Mouse (Mus musculus) erythroblast, embryonic 14.5 days (primary cell): ENCODE results near the gene Oosp1. TPM values are rescaled to one million over a fixed set of nuclear protein-coding genes. Genes with fewer than 3 reads are reported as not detected.

Source experiments
- H3K27me3 ChIP-seq: 2 replicates; pipeline ENCODE4 v1.6.1; 2012; ENCODE audit warnings: inconsistent platforms; ENCODE audit not compliant: control insufficient read depth
- H3K36me3 ChIP-seq: 2 replicates; pipeline ENCODE4 v1.6.1; 2012; ENCODE audit warnings: mild to moderate bottlenecking, inconsistent platforms; ENCODE audit not compliant: control insufficient read depth
- H3K4me1 ChIP-seq: 2 replicates; pipeline ENCODE4 v1.6.1; 2012; ENCODE audit warnings: inconsistent platforms; ENCODE audit not compliant: control insufficient read depth
- H3K4me3 ChIP-seq: replicated peaks from 2 replicates; pipeline ENCODE3; 2012; ENCODE audit warnings: moderate library complexity, mild to moderate bottlenecking, inconsistent platforms
- H3K9me3 ChIP-seq: 2 replicates; pipeline ENCODE4 v1.6.1; 2012; ENCODE audit warnings: low read length, inconsistent platforms, mixed read lengths; ENCODE audit not compliant: control insufficient read depth
- GATA1 ChIP-seq: IDR thresholded peaks from 2 replicates; pipeline ENCODE4 v1.6.1; 2012; ENCODE audit warnings: low read length, inconsistent platforms, mixed read lengths
- TAL1 ChIP-seq: IDR thresholded peaks from 3 replicates; pipeline ENCODE4 v1.6.1; 2012; ENCODE audit warnings: low read length, inconsistent platforms, mixed read lengths
- polyA plus RNA-seq: library from polyadenylated mRNA; stranded (reverse); fragments of >175 nt; gene quantifications from 2 replicates; pipeline ENCODE4 v1.2.3, GENCODE M21; 2012

Oosp1 gene
- polyA plus RNA-seq, 1 experiment, result not detected

DNA sequence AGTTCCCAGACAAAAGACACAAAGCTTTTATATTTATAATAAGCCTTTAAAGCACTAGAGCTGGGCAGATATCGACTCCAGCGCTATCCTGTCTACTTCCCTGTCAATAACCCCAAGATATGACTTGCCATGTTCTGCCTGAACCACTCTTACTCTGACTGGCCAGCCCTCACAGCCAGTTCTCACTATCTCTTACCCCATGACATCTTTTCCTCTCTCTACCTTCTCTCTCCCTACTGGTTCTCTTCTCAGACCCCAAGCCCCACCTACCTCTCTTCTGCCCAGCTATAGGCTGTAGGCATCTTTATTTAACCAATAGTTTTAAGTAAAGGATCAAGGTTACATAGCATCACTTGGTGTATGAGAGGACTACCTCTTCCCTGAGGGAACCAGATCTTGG is 56.6 kb downstream of the Oosp1 start:
- Histone ChIP-seq H3K36me3 (no peaks in the 10 kb centered on the region), H3K4me1 (no peaks in the 10 kb centered on the region), H3K9me3 (no peaks in the 10 kb centered on the region), H3K27me3 (no peaks in the 10 kb centered on the region), H3K4me3 (no peak overlapping the region)
- TF ChIP-seq TAL1 (no peak), GATA1 (no peak)

DNA sequence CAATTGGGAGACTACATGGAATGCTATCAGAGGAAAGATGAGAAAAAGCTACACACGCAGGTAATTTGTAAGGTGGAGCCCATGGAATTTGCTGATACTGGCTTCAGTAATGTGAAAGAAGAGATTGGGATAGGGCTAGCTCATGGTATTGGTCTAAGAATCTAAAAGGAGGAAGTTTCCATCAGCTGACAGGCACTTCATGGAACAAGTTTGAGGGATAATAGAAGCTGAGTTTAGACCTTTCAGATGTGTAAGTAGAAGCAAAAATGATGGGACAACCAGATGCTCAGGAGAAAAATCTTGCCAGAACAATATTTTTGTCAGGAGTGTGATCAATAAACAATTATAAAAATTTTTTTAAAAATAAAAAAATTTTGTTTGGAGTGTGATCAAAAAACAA is 57.2 kb downstream of the Oosp1 start:
- Histone ChIP-seq H3K4me3 (no peak overlapping the region), H3K9me3 (no peaks in the 10 kb centered on the region), H3K36me3 (no peaks in the 10 kb centered on the region), H3K4me1 (no peaks in the 10 kb centered on the region), H3K27me3 (no peaks in the 10 kb centered on the region)
- TF ChIP-seq TAL1, result no peak
- no peak for TF ChIP-seq GATA1

DNA sequence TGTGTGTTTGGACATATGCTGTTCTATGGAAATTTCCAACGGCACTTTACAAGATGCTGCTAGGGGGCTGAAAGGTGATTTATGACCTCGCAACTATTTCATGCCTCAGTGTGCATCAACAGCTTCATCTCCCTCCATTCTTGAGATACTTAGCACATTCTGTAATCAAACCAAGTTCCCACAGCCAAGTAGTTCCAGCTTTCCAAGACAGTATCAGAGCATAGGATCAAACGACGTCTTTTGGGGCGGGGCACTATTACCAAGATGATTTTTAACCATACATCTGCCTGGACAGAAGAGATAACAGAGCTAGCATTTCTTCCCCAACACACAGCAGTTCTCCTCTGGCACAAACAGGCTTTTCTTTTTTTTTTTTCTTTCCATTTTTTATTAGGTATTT is 65.7 kb downstream of the Oosp1 start:
- H3K4me1 ChIP-seq, result peaks cover 13% of the 10 kb centered on the region
- H3K9me3 ChIP-seq, result no peaks in the 10 kb centered on the region
- no peak overlapping the region for H3K4me3 ChIP-seq
- H3K27me3 ChIP-seq, result no peaks in the 10 kb centered on the region
- H3K36me3 ChIP-seq, result no peaks in the 10 kb centered on the region
- TF ChIP-seq TAL1 (no peak), GATA1 (no peak)

DNA sequence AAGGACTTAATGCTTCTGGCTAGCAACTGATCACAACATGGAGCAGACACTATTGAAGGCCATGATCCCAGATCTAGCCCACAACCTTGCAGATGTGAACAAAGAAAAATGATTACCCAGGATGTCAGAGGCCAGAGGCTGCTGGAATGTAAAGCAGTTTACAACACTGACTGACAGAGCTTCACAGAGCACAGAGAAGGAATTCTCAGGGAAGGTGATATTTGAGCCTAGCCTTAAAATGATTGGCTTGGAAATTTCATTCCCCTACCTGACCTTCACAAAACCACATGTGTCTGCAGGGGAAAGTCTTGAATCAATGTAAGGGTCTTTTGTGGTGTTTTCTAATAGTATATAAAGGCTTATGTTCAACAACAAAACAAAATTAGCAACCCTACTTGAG is 66.2 kb downstream of the Oosp1 start:
- no peaks in the 10 kb centered on the region for H3K9me3 ChIP-seq
- H3K27me3 ChIP-seq, result no peaks in the 10 kb centered on the region
- TF ChIP-seq TAL1 (no peak), GATA1 (no peak)
- H3K4me1 ChIP-seq, result peaks cover 13% of the 10 kb centered on the region
- H3K36me3 ChIP-seq, result no peaks in the 10 kb centered on the region
- H3K4me3 ChIP-seq, result no peak overlapping the region

- TF ChIP-seq TAL1, result no peak
- no peak for TF ChIP-seq GATA1
- Histone ChIP-seq H3K4me1 (peaks cover 17% of the 10 kb centered on the region), H3K27me3 (no peaks in the 10 kb centered on the region), H3K36me3 (no peaks in the 10 kb centered on the region), H3K9me3 (no peaks in the 10 kb centered on the region), H3K4me3 (no peak within 1 kb of the TSS)
Measured at GRCm38 (mm10) chr19:11623551-11623950, 67.4 kb downstream of the Oosp1 start, which contains the start of gene Ms4a2. TSS of gene Ms4a2 (minus strand) at chr19:11623719.

DNA sequence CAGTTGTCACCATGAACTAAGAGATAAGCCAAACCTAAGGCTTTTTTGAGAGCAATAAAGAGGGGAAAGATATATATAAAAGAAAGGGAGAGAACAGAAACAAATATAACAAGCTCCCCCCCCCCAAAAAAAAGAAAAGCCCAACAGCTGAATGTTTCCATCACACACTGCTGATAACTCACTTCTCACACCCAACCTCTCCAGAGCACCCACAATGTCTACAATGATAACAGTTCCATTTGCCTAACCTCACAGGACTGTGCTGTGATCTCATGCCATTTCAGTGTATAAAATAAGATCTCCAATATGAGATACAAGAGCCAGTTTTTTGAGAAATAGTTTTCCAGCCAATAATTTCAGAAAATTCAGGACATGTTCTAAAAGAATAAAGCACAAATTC is 73.0 kb downstream of the Oosp1 start:
- H3K36me3 ChIP-seq, result no peaks in the 10 kb centered on the region
- no peak overlapping the region for H3K4me3 ChIP-seq
- TF ChIP-seq TAL1 (no peak), GATA1 (no peak)
- H3K9me3 ChIP-seq, result no peaks in the 10 kb centered on the region
- H3K27me3 ChIP-seq, result no peaks in the 10 kb centered on the region
- peaks cover 20% of the 10 kb centered on the region for H3K4me1 ChIP-seq

Other genes starting within 250 kb of the Oosp1 start
- gene Ms4a4b, start 247.6 kb downstream of the Oosp1 start, polyA plus RNA-seq, result 0.05 TPM in 1 of 2 replicates, not detected in the other
- not detected in 2 replicates for gene Ms4a6c, start 221.8 kb downstream of the Oosp1 start, polyA plus RNA-seq
- not detected in 2 replicates for gene Gm8369, start 205.2 kb downstream of the Oosp1 start, polyA plus RNA-seq
- gene Ms4a6b, start 174.6 kb downstream of the Oosp1 start, polyA plus RNA-seq, result not detected in 2 replicates
- gene Ms4a4d, start 154.3 kb downstream of the Oosp1 start, polyA plus RNA-seq, result not detected in 2 replicates
- not detected in 2 replicates for gene Ms4a6d, start 86.3 kb downstream of the Oosp1 start, polyA plus RNA-seq
- gene Ms4a2, start 67.4 kb downstream of the Oosp1 start, polyA plus RNA-seq, result 0.01 and 0.05 TPM in 2 replicates
- 0.06 TPM in 1 of 2 replicates, not detected in the other for gene Ms4a3, start 50.3 kb downstream of the Oosp1 start, polyA plus RNA-seq
- not detected in 2 replicates for gene Oosp2, start 30.6 kb downstream of the Oosp1 start, polyA plus RNA-seq
- not detected in 2 replicates for gene Oosp3, start 5.9 kb upstream of the Oosp1 start, polyA plus RNA-seq
- not detected in 2 replicates for gene Gif, start 56.4 kb upstream of the Oosp1 start, polyA plus RNA-seq
- 1.3 and 1.5 TPM in 2 replicates for gene Mrpl16, start 79.2 kb upstream of the Oosp1 start, polyA plus RNA-seq
- gene Stx3, start 128.3 kb upstream of the Oosp1 start, polyA plus RNA-seq, result not detected in 2 replicates
- not detected in 2 replicates for gene Olfr1417, start 148.1 kb upstream of the Oosp1 start, polyA plus RNA-seq
- gene Olfr1418, start 169.9 kb upstream of the Oosp1 start, polyA plus RNA-seq, result not detected in 2 replicates
- gene Olfr1419, start 184.0 kb upstream of the Oosp1 start, polyA plus RNA-seq, result not detected in 2 replicates
- not detected in 2 replicates for gene Olfr1420, start 195.4 kb upstream of the Oosp1 start, polyA plus RNA-seq
- gene Patl1, start 221.2 kb upstream of the Oosp1 start, polyA plus RNA-seq, result 0.16 and 0.23 TPM in 2 replicates